Mouse (Mus musculus) myocyte (in vitro differentiated cells): ENCODE data around the gene Mylk.

Experiments
- E2F4 ChIP-seq: IDR thresholded peaks from one replicate; pipeline ENCODE4 v1.6.1; 2011; ENCODE audit warnings: mild to moderate bottlenecking, control low read depth, moderate library complexity; ENCODE audit not compliant: insufficient read depth
- MAX ChIP-seq: IDR thresholded peaks from one replicate; pipeline ENCODE4 v1.6.1; 2011; ENCODE audit warnings: low read depth, mild to moderate bottlenecking, control low read depth
- MYOD1 ChIP-seq, 3 experiments: IDR thresholded peaks; one replicate each; pipeline ENCODE4 v1.6.1; 2011; ENCODE audit warnings: control low read depth in 2 of 3, low read depth in 2 of 3, mild to moderate bottlenecking in 2 of 3, moderate library complexity in 1 of 3; ENCODE audit not compliant: insufficient read length in 2 of 3, control insufficient read depth in 1 of 3
- POLR2A ChIP-seq: IDR thresholded peaks from one replicate; pipeline ENCODE4 v1.6.1; 2011; ENCODE audit warnings: low read depth, mild to moderate bottlenecking, control low read depth, moderate library complexity; ENCODE audit not compliant: insufficient read length
- TCF3 ChIP-seq: IDR thresholded peaks from one replicate; pipeline ENCODE4 v1.6.1; 2011; ENCODE audit warnings: low read depth, control low read depth; ENCODE audit not compliant: insufficient read length
- USF1 ChIP-seq: IDR thresholded peaks from one replicate; pipeline ENCODE4 v1.6.1; 2011; ENCODE audit warnings: low read depth, mild to moderate bottlenecking, control low read depth, moderate library complexity

DNA sequence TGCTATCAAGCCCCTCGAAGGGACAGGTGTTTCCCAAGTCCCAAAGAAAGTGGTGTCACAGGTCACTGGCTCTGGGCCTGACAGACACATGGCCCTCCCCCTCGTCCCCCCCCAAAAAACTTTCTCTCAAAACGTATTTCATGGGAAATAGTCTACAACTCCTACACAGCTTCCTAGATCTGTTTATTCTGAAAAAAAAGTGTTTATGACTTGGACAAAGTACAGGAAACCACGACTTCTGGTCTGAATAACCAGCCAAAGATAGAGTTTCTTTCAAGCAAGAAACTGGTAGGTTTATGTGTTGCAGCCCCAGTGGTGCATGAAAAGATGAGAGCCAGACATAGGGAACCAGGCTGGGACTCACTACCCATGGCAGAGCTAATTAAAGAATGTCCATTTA is 218.0 kb downstream of the Mylk start:
- TF ChIP-seq POLR2A, result no peak
- no peak for TF ChIP-seq MAX
- no peak for TF ChIP-seq USF1
- no peak for TF ChIP-seq E2F4
- TF ChIP-seq TCF3, result no peak
- no peak for TF ChIP-seq MYOD1 (IDR thresholded peaks at IDR 0.05; ENCODE audit: control insufficient read depth in 1 of 3, insufficient read length in 2 of 3, low read depth in 2 of 3)
